Mouse (Mus musculus) ES-Bruce4 (cell line): ENCODE measurements around the gene Aff3.

Experiments used
- CTCF ChIP-seq: IDR thresholded peaks from one replicate; pipeline ENCODE4 v1.8.1; 2011; ENCODE audit warnings: low read depth, low read length
- POLR2A ChIP-seq: IDR thresholded peaks from one replicate; pipeline ENCODE4 v1.8.1; 2011; ENCODE audit warnings: low read length; ENCODE audit not compliant: insufficient read depth

DNA sequence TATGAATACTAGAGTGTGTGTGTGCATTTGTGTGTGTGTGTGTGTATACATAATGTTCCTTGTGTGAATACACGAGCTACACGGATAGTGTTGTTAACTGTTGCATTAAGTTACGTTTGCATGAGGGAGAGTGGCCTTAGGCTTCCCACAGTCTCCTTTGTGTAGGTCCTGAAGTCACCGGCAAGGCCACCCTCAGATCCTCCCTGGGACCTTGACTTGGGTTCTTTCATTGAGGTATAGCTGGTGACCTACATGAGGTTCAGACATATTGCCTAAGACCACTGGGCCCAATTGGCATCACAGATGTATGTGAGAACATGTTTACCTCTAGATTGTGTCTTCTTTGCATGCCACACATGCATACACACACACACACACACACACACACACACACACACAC is 494 bp downstream of the Aff3 start:
- no peak for TF ChIP-seq CTCF
- no peak for TF ChIP-seq POLR2A
